ENCODE assay signal across 11 mouse cellular contexts in the genomic region with DNA sequence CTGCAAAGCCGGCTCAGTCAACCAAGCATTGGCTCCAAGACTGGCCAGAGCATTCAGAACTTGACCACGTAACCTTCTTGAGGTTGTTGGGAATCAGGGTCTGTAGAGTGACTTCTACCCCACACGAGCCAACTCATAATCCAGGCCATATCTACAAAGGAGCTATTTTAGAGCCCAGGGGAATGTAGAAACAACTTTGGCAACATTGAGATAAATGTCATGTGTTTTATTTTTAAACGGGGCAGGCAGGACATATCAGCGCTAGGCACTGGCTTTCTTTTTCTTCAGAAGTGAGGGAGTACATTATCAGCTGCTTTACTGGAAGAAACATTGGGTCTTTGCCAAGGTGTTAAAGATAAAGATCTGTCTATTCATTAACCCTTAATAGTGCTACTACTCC. TPM values are rescaled to one million over a fixed set of nuclear protein-coding genes. Genes with fewer than 3 reads are reported as not detected.
"Had no signal": no experiment of that assay in that cellular context is flagged by ENCODE, and none has a peak within 500 bp of the region (broad histone marks: within the 10 kb centered on the region; RNA-seq: fewer than 3 reads in every experiment).

No protein-coding gene starts in this region.

- DNase-seq: kidney, postnatal 14 days; liver; liver, embryonic 13.5 days; liver, postnatal 0 days; right cerebral cortex, postnatal 14 days; thymus, adult 2 months; thymus, postnatal 36 days had no signal

- H3K36me3 ChIP-seq: liver, embryonic 13.5 days; midbrain, embryonic 13.5 days; stomach, embryonic 15.5 days had no signal

- H3K4me1 ChIP-seq: liver, embryonic 13.5 days had no signal

- H3K4me3 ChIP-seq: left cerebral cortex, adult 2 months; liver, embryonic 13.5 days; midbrain, embryonic 13.5 days; stomach, embryonic 15.5 days had no signal

- H3K27ac ChIP-seq: left cerebral cortex, adult 2 months; liver, embryonic 13.5 days; midbrain, embryonic 13.5 days; stomach, embryonic 15.5 days had no signal

- H3K9ac ChIP-seq: liver, embryonic 13.5 days; liver, postnatal 0 days; midbrain, embryonic 13.5 days; stomach, embryonic 15.5 days had no signal

- H3K4me2 ChIP-seq: liver, embryonic 13.5 days; midbrain, embryonic 13.5 days; stomach, embryonic 15.5 days had no signal

- H3K9me3 ChIP-seq: liver, embryonic 13.5 days; midbrain, embryonic 13.5 days; stomach, embryonic 15.5 days had no signal

- H3K27me3 ChIP-seq: liver, embryonic 13.5 days; midbrain, embryonic 13.5 days; stomach, embryonic 15.5 days had no signal

- ATAC-seq: liver, postnatal 0 days; midbrain, embryonic 13.5 days had no signal

RNA-seq across cellular contexts. Expression of a gene that starts 36.1 kb away (rescaled TPM):
- total RNA-seq: megakaryocyte progenitor cell, adult 5-6 weeks had no signal
